Mouse (Mus musculus): ENCODE data around the gene Tspo2. TPM values are rescaled to one million over a fixed set of nuclear protein-coding genes. Genes with fewer than 3 reads are reported as not detected.

Tspo2 gene
- polyA plus RNA-seq, 1 experiment = 0.29 TPM

- H3K4me3 ChIP-seq (ENCODE audit: insufficient read depth, low read length) = no peak overlapping the region
- H3K4me1 ChIP-seq (ENCODE audit: control insufficient read depth, insufficient read depth, low read length) = no peaks in the 10 kb centered on the region
- H3K27ac ChIP-seq (ENCODE audit: insufficient read depth, low read length) = no peak overlapping the region
- TF ChIP-seq CTCF (IDR thresholded peaks at IDR 0.05; ENCODE audit: extremely low read depth, insufficient read depth, low read length) (no peak), POLR2A (IDR thresholded peaks at IDR 0.05; ENCODE audit: extremely low read depth, insufficient read depth, low read length) (no peak)
Observed at GRCm38 (mm10) chr17:48454190-48454589, 2.9 kb upstream of the Tspo2 start.

- TF ChIP-seq POLR2A (IDR thresholded peaks at IDR 0.05; ENCODE audit: extremely low read depth, insufficient read depth, low read length) (no peak), CTCF (IDR thresholded peaks at IDR 0.05; ENCODE audit: extremely low read depth, insufficient read depth, low read length) (no peak)
- Histone ChIP-seq H3K4me1 (ENCODE audit: control insufficient read depth, insufficient read depth, low read length) (no peaks in the 10 kb centered on the region), H3K4me3 (ENCODE audit: insufficient read depth, low read length) (no peak overlapping the region), H3K27ac (ENCODE audit: insufficient read depth, low read length) (no peak overlapping the region)
Observed at GRCm38 (mm10) chr17:48453489-48453888, 2.2 kb upstream of the Tspo2 start.

- Histone ChIP-seq H3K27ac (ENCODE audit: insufficient read depth, low read length) (no peak overlapping the region), H3K4me1 (ENCODE audit: control insufficient read depth, insufficient read depth, low read length) (no peaks in the 10 kb centered on the region), H3K4me3 (ENCODE audit: insufficient read depth, low read length) (no peak overlapping the region)
- TF ChIP-seq POLR2A (IDR thresholded peaks at IDR 0.05; ENCODE audit: extremely low read depth, insufficient read depth, low read length) (no peak), CTCF (IDR thresholded peaks at IDR 0.05; ENCODE audit: extremely low read depth, insufficient read depth, low read length) (no peak)
Observed at GRCm38 (mm10) chr17:48451753-48452444, 577 bp upstream of the Tspo2 start.

- Histone ChIP-seq H3K27ac (ENCODE audit: insufficient read depth, low read length) (no peak overlapping the region), H3K4me3 (ENCODE audit: insufficient read depth, low read length) (no peak overlapping the region), H3K4me1 (ENCODE audit: control insufficient read depth, insufficient read depth, low read length) (no peaks in the 10 kb centered on the region)
- TF ChIP-seq CTCF (IDR thresholded peaks at IDR 0.05; ENCODE audit: extremely low read depth, insufficient read depth, low read length) = no peak
- no peak for TF ChIP-seq POLR2A (IDR thresholded peaks at IDR 0.05; ENCODE audit: extremely low read depth, insufficient read depth, low read length)
Observed at GRCm38 (mm10) chr17:48450666-48451352, 513 bp downstream of the Tspo2 start.

- H3K27ac ChIP-seq (ENCODE audit: insufficient read depth, low read length) = no peak overlapping the region
- no peaks in the 10 kb centered on the region for H3K4me1 ChIP-seq (ENCODE audit: control insufficient read depth, insufficient read depth, low read length)
- TF ChIP-seq POLR2A (IDR thresholded peaks at IDR 0.05; ENCODE audit: extremely low read depth, insufficient read depth, low read length) (no peak), CTCF (IDR thresholded peaks at IDR 0.05; ENCODE audit: extremely low read depth, insufficient read depth, low read length) (no peak)
- no peak overlapping the region for H3K4me3 ChIP-seq (ENCODE audit: insufficient read depth, low read length)
Observed at GRCm38 (mm10) chr17:48447675-48448074, 3.6 kb downstream of the Tspo2 start.

GRCm38 (mm10) chr17:48443542-48444145 is 7.7 kb downstream of the Tspo2 start:
- Histone ChIP-seq H3K4me3 (ENCODE audit: insufficient read depth, low read length) (no peak overlapping the region), H3K27ac (ENCODE audit: insufficient read depth, low read length) (no peak overlapping the region), H3K4me1 (ENCODE audit: control insufficient read depth, insufficient read depth, low read length) (no peaks in the 10 kb centered on the region)
- TF ChIP-seq CTCF (IDR thresholded peaks at IDR 0.05; ENCODE audit: extremely low read depth, insufficient read depth, low read length) (no peak), POLR2A (IDR thresholded peaks at IDR 0.05; ENCODE audit: extremely low read depth, insufficient read depth, low read length) (no peak)

- Histone ChIP-seq H3K27ac (ENCODE audit: insufficient read depth, low read length) (no peak overlapping the region), H3K4me3 (ENCODE audit: insufficient read depth, low read length) (no peak overlapping the region), H3K4me1 (ENCODE audit: control insufficient read depth, insufficient read depth, low read length) (no peaks in the 10 kb centered on the region)
- TF ChIP-seq POLR2A (IDR thresholded peaks at IDR 0.05; ENCODE audit: extremely low read depth, insufficient read depth, low read length) (no peak), CTCF (IDR thresholded peaks at IDR 0.05; ENCODE audit: extremely low read depth, insufficient read depth, low read length) (no peak)
Observed at GRCm38 (mm10) chr17:48442745-48443457, 8.4 kb downstream of the Tspo2 start.

- Histone ChIP-seq H3K4me3 (ENCODE audit: insufficient read depth, low read length) (no peak overlapping the region), H3K27ac (ENCODE audit: insufficient read depth, low read length) (no peak overlapping the region), H3K4me1 (ENCODE audit: control insufficient read depth, insufficient read depth, low read length) (no peaks in the 10 kb centered on the region)
- TF ChIP-seq CTCF (IDR thresholded peaks at IDR 0.05; ENCODE audit: extremely low read depth, insufficient read depth, low read length) (no peak), POLR2A (IDR thresholded peaks at IDR 0.05; ENCODE audit: extremely low read depth, insufficient read depth, low read length) (no peak)
Observed at GRCm38 (mm10) chr17:48437421-48437911, 13.9 kb downstream of the Tspo2 start.

- H3K27ac ChIP-seq (ENCODE audit: insufficient read depth, low read length) = no peak overlapping the region
- H3K4me1 ChIP-seq (ENCODE audit: control insufficient read depth, insufficient read depth, low read length) = no peaks in the 10 kb centered on the region
- TF ChIP-seq CTCF (IDR thresholded peaks at IDR 0.05; ENCODE audit: extremely low read depth, insufficient read depth, low read length) (no peak), POLR2A (IDR thresholded peaks at IDR 0.05; ENCODE audit: extremely low read depth, insufficient read depth, low read length) (no peak)
- no peak overlapping the region for H3K4me3 ChIP-seq (ENCODE audit: insufficient read depth, low read length)
Observed at GRCm38 (mm10) chr17:48436487-48436886, 14.8 kb downstream of the Tspo2 start.

All from cortical plate, adult 2 months (tissue).